Mouse (Mus musculus) C2C12 (cell line): ENCODE data around the gene Shroom2. TPM values are rescaled to one million over a fixed set of nuclear protein-coding genes. Genes with fewer than 3 reads are reported as not detected.

Experiments
- H3K27me3 ChIP-seq: one replicate; pipeline ENCODE4 v1.6.1; 2011; ENCODE audit not compliant: control insufficient read depth, insufficient read depth, insufficient read length
- H3K36me3 ChIP-seq: one replicate; pipeline ENCODE4 v1.6.1; 2011; ENCODE audit not compliant: control insufficient read depth, insufficient read depth
- H3K4me3 ChIP-seq: one replicate; pipeline ENCODE4 v1.5.1; 2011; ENCODE audit warnings: mild to moderate bottlenecking, control low read depth; ENCODE audit not compliant: poor library complexity, insufficient read depth, severe bottlenecking
- H3K79me2 ChIP-seq: one replicate; pipeline ENCODE4 v1.6.1; 2011; ENCODE audit not compliant: control insufficient read depth, insufficient read depth
- H3K79me3 ChIP-seq: one replicate; pipeline ENCODE4 v1.6.1; 2011; ENCODE audit warnings: low read depth, control low read depth
- H3ac ChIP-seq: one replicate; pipeline ENCODE3; 2011; ENCODE audit warnings: low read depth; ENCODE audit not compliant: control insufficient read depth, insufficient read length
- CEBPB ChIP-seq: IDR thresholded peaks from one replicate; pipeline ENCODE4 v1.6.1; 2011; ENCODE audit warnings: low read depth, mild to moderate bottlenecking, control low read depth, moderate library complexity
- CTCF ChIP-seq: IDR thresholded peaks from one replicate; pipeline ENCODE4 v1.5.1; 2011; ENCODE audit not compliant: control insufficient read depth, insufficient read depth, insufficient read length
- FOSL1 ChIP-seq: IDR thresholded peaks from one replicate; pipeline ENCODE4 v1.8.0; 2011; ENCODE audit warnings: mild to moderate bottlenecking, low read length; ENCODE audit not compliant: poor library complexity, insufficient read depth, severe bottlenecking
- MAX ChIP-seq: IDR thresholded peaks from one replicate; pipeline ENCODE4 v1.6.1; 2011; ENCODE audit warnings: mild to moderate bottlenecking, control low read depth
- MYOD1 ChIP-seq: IDR thresholded peaks from one replicate; pipeline ENCODE4 v1.6.1; 2011; ENCODE audit warnings: low read depth; ENCODE audit not compliant: control insufficient read depth, insufficient read length
- MYOG ChIP-seq: IDR thresholded peaks from one replicate; pipeline ENCODE4 v1.6.1; 2011; ENCODE audit not compliant: control insufficient read depth, insufficient read length; ENCODE audit errors: extremely low read depth
- USF1 ChIP-seq: IDR thresholded peaks from one replicate; pipeline ENCODE4 v1.6.1; 2011; ENCODE audit warnings: low read depth, mild to moderate bottlenecking, control low read depth, moderate library complexity
- polyA plus RNA-seq: library from polyadenylated mRNA; unstranded; fragments of >200 nt; fragmentation: generic; extraction: Trizol; gene quantifications from one replicate; pipeline ENCODE4 v1.2.1, GENCODE M21; 2012; ENCODE audit warnings: missing spikeins

Shroom2 gene
- polyA plus RNA-seq, 1 experiment, result 0.08 TPM

GRCm38 (mm10) chrX:152690788-152691291 lies 78.4 kb downstream of the Shroom2 start:
- Histone ChIP-seq H3K79me3 (no peaks in the 10 kb centered on the region), H3K4me3 (no peak overlapping the region), H3ac (no peak overlapping the region), H3K36me3 (no peaks in the 10 kb centered on the region), H3K27me3 (no peaks in the 10 kb centered on the region), H3K79me2 (no peaks in the 10 kb centered on the region)
- TF ChIP-seq MYOG, result no peak
- no peak for TF ChIP-seq CEBPB
- TF ChIP-seq MAX, result no peak
- TF ChIP-seq MYOD1, result no peak
- TF ChIP-seq FOSL1, result no peak
- no peak for TF ChIP-seq USF1
- TF ChIP-seq CTCF, result no peak

DNA sequence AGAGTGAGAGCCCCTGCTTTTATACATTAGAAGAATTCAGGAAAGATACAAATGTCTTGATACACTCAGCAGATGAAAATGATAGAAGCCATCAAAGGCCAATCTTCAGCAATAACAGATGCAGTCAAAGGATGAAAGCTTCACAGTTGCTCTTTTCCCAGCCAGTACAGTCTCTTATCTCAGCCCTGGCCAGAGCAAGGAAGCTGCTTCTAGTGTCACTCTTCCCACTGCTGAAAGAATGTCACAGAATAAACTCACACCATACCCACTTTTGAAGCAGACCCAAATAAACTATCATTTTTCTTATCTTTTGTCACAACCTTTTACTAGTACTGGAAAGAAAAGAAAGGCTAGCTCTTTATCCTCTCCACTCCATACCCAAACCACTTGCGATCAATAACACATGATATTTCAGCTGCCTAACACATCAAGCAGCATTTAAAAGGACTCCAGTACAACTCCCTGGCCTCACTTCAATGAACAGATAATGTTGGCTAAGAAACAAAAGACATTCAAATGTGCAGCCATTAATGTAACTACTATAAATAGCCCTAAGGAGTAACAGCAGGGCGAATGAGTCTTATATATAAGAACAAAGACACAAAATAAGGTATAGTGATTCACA lies 90.0 kb downstream of the Shroom2 start:
- no peaks in the 10 kb centered on the region for H3K36me3 ChIP-seq
- no peaks in the 10 kb centered on the region for H3K79me2 ChIP-seq
- no peak overlapping the region for H3K4me3 ChIP-seq
- no peaks in the 10 kb centered on the region for H3K27me3 ChIP-seq
- no peak for TF ChIP-seq CEBPB
- no peak for TF ChIP-seq CTCF
- TF ChIP-seq MAX, result no peak
- TF ChIP-seq MYOG, result no peak
- TF ChIP-seq FOSL1, result no peak
- TF ChIP-seq USF1, result no peak
- no peak for TF ChIP-seq MYOD1
- H3K79me3 ChIP-seq, result no peaks in the 10 kb centered on the region
- H3ac ChIP-seq, result no peak overlapping the region

GRCm38 (mm10) chrX:152676357-152676756 lies 92.9 kb downstream of the Shroom2 start:
- Histone ChIP-seq H3ac (no peak overlapping the region), H3K4me3 (no peak overlapping the region), H3K79me3 (no peaks in the 10 kb centered on the region), H3K27me3 (no peaks in the 10 kb centered on the region), H3K79me2 (no peaks in the 10 kb centered on the region), H3K36me3 (no peaks in the 10 kb centered on the region)
- no peak for TF ChIP-seq CTCF
- TF ChIP-seq FOSL1, result no peak
- no peak for TF ChIP-seq USF1
- TF ChIP-seq CEBPB, result no peak
- no peak for TF ChIP-seq MYOD1
- TF ChIP-seq MAX, result no peak
- no peak for TF ChIP-seq MYOG

DNA sequence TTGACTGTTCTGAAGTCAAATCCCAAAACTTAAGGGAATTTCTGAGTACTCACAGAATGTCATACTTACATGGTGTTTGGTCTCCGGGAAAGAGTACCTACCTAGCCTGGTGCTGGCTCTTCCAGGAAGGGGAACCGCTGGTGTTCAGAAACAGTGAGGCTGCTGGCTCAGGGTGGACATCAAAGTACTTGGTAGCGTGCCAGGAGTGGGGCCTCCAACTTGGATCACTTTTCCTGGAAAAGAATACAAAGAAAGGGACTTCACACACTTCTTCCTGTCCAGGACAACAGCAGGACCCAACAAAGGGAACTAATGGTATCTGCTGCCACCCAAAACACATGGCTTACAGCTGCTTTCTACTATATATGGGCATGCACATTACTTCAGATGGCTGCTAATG lies 95.8 kb downstream of the Shroom2 start:
- Histone ChIP-seq H3K79me2 (no peaks in the 10 kb centered on the region), H3K79me3 (no peaks in the 10 kb centered on the region), H3K36me3 (no peaks in the 10 kb centered on the region), H3ac (no peak overlapping the region), H3K27me3 (no peaks in the 10 kb centered on the region), H3K4me3 (no peak overlapping the region)
- no peak for TF ChIP-seq FOSL1
- TF ChIP-seq USF1, result no peak
- no peak for TF ChIP-seq MAX
- no peak for TF ChIP-seq MYOD1
- no peak for TF ChIP-seq CTCF
- TF ChIP-seq CEBPB, result no peak
- no peak for TF ChIP-seq MYOG

DNA sequence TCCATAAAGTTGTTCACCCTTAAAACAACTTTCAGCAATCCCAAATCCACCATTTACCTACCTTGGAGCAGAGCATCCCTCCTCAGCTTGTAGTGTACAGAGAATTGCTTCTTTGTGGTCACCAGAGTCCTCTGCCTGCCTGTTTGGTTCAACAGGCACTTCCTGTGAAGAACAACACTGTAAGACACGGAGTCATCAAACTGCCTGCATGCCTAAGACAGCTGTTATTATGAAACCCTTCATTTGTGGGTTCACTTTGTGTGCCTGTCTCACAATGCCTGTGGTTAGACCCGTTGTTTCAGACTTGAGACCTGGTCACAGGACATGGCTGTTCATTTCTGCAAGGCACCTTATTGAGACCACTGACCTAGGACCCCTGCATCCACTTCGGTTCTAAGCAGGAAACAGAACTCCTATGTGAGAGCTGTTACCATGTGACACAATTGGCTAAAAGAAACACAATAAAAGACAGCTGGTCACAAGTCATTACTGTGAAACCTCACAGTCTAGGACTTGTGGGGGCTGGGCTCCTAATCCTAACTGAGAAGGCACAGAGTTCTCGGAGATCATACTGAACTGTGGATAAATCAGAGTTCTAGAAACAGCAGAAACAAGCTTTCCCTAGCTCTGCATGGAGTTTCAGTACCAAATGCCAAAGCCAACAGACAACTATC lies 111.8 kb downstream of the Shroom2 start:
- no peaks in the 10 kb centered on the region for H3K27me3 ChIP-seq
- TF ChIP-seq CTCF (no peak), USF1 (no peak), FOSL1 (no peak), MYOG (no peak), CEBPB (no peak), MYOD1 (no peak), MAX (no peak)
- no peak overlapping the region for H3ac ChIP-seq
- H3K79me3 ChIP-seq, result no peaks in the 10 kb centered on the region
- no peaks in the 10 kb centered on the region for H3K36me3 ChIP-seq
- no peaks in the 10 kb centered on the region for H3K79me2 ChIP-seq
- no peak overlapping the region for H3K4me3 ChIP-seq
